Mouse (Mus musculus) forebrain, embryonic 11.5 days (tissue): ENCODE measurements around the gene Itga2. TPM values are rescaled to one million over a fixed set of nuclear protein-coding genes. Genes with fewer than 3 reads are reported as not detected.

ENCODE experiments used
- ATAC-seq: fragments of 200-750 bp; cut with Nextera tagmentation; replicated peaks from 2 replicates; pipeline ENCODE4 v1.8.0; 2017; ENCODE audit warnings: moderate TSS enrichment; ENCODE audit not compliant: low FRiP score
- DNase-seq: peaks from one replicate; pipeline ENCODE4 v3.0.0-alpha.2; 2017; ENCODE audit warnings: low spot score
- H3K27ac ChIP-seq: fragments of 300-500 bp; sonication (generic); 2 replicates; pipeline ENCODE4 v1.5.1; 2014; ENCODE audit warnings: low read depth, low read length
- H3K27me3 ChIP-seq: fragments of 300-500 bp; sonication (generic); 2 replicates; pipeline ENCODE4 v1.6.1; 2014; ENCODE audit warnings: mild to moderate bottlenecking, low read length, mixed read lengths; ENCODE audit not compliant: control insufficient read depth, insufficient read depth
- H3K36me3 ChIP-seq: fragments of 300-500 bp; sonication (generic); 2 replicates; pipeline ENCODE4 v1.6.1; 2014; ENCODE audit warnings: mild to moderate bottlenecking, low read length, moderate library complexity, mixed read lengths; ENCODE audit not compliant: control insufficient read depth, insufficient read depth
- H3K4me1 ChIP-seq: fragments of 300-500 bp; sonication (generic); replicated peaks from 2 replicates; pipeline ENCODE4 v1.6.1; 2014; ENCODE audit warnings: low read length, mixed read lengths; ENCODE audit not compliant: control insufficient read depth, insufficient read depth
- H3K4me2 ChIP-seq: fragments of 300-500 bp; sonication (generic); 2 replicates; pipeline ENCODE4 v1.6.1; 2014; ENCODE audit warnings: low read depth, mild to moderate bottlenecking, low read length, moderate library complexity, mixed read lengths; ENCODE audit not compliant: severe bottlenecking
- H3K4me3 ChIP-seq: fragments of 300-500 bp; sonication (generic); 2 replicates; pipeline ENCODE4 v1.5.1; 2014; ENCODE audit warnings: low read depth, low read length
- H3K9ac ChIP-seq: fragments of 300-500 bp; sonication (generic); 2 replicates; pipeline ENCODE4 v1.6.1; 2014; ENCODE audit warnings: low read length
- H3K9me3 ChIP-seq: fragments of 300-500 bp; sonication (generic); 2 replicates; pipeline ENCODE4 v1.6.1; 2016; ENCODE audit warnings: low read length, mixed read lengths; ENCODE audit not compliant: control insufficient read depth
- WGBS: fragments of 180-500 bp; shearing (Covaris S2); extraction: QIAGEN DNeasy Blood & Tissue Kit; methylation state at CpG from one replicate; pipeline ENCODE4 v1.1.7; 2014; 5-methylcytosine and 5-hydroxymethylcytosine counted together
- polyA plus RNA-seq: library from polyadenylated mRNA; unstranded; fragments of >200 nt; fragmentation: Nextera tagmentation; extraction: Ambion mirVana; gene quantifications from 2 replicates; pipeline ENCODE4 v1.2.1, GENCODE M21; 2014

The Itga2 gene
- polyA plus RNA-seq, 1 experiment from 2014 or later, result 1.6 TPM

- Histone ChIP-seq H3K36me3 (no peaks in the 10 kb centered on the region), H3K4me2 (no peak overlapping the region), H3K4me1 (no peaks in the 10 kb centered on the region), H3K27me3 (no peaks in the 10 kb centered on the region), H3K9me3 (no peaks in the 10 kb centered on the region), H3K4me3 (no peak overlapping the region), H3K27ac (no peak overlapping the region), H3K9ac (no peak overlapping the region)
- ATAC-seq (peak; percentile 64), DNase-seq (peak; percentile 67)
- WGBS, result 45% methylated on average over 6 of the region's 6 CpGs
Measured at GRCm38 (mm10) chr13:114793250-114794030, 138.5 kb downstream of the Itga2 start.

DNA sequence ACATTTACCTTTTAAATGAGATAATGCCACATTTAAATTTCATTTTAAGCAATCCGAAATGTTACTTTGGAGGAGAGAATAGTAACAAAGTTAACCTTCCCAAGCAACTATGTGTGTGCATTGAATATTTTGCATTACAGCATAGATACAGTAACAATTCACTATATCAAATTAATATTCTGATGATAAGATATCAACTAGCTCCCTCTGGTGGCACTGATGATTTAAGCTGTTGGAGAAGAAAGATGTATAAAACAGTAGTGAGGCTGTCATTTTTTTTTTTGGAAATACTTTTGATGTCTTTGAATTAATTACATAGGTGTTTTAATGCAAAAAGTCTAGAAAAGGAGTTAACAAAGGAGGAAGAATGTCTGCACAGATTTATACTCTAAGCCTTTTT lies 140.4 kb downstream of the Itga2 start:
- Histone ChIP-seq H3K27me3 (no peaks in the 10 kb centered on the region), H3K36me3 (no peaks in the 10 kb centered on the region), H3K9ac (no peak overlapping the region), H3K4me3 (no peak overlapping the region), H3K4me1 (no peaks in the 10 kb centered on the region), H3K9me3 (no peaks in the 10 kb centered on the region), H3K4me2 (no peak overlapping the region), H3K27ac (no peak overlapping the region)
- no peak for ATAC-seq
- no peak for DNase-seq
- 86% methylated on average over 1 of the region's 1 CpGs for WGBS

Other genes with a start within 250 kb of the Itga2 start
- 74.6 and 81.7 TPM in 2 replicates for gene Mocs2, start 113.9 kb downstream of the Itga2 start, polyA plus RNA-seq
- 6.4 and 8.8 TPM in 2 replicates for gene Pelo, start 158.1 kb upstream of the Itga2 start, polyA plus RNA-seq
- gene Gm49395, start 169.8 kb upstream of the Itga2 start, polyA plus RNA-seq, result 4.3 and 4.4 TPM in 2 replicates
- 5.3 and 6.2 TPM in 2 replicates for gene Itga1, start 169.9 kb upstream of the Itga2 start, polyA plus RNA-seq